Mouse (Mus musculus): ENCODE data around the gene C1rb.
"Not testable (repeated sequence)": the region's sequence is repeated elsewhere in the genome, so short reads cannot be mapped to it uniquely, and the experiment has no call there.

The C1rb gene

GRCm38 (mm10) chr6:124593121-124593520 lies 23.0 kb downstream of the C1rb start:
- DNase-seq (ENCODE audit: low spot score) = no peak

- no peak for DNase-seq (ENCODE audit: low spot score)
Observed at GRCm38 (mm10) chr6:124602031-124602430, 31.9 kb downstream of the C1rb start.

GRCm38 (mm10) chr6:124625612-124626011 lies 55.5 kb downstream of the C1rb start:
- DNase-seq (ENCODE audit: low spot score) = no peak

GRCm38 (mm10) chr6:124626184-124626583 lies 56.1 kb downstream of the C1rb start:
- not testable (repeated sequence) for DNase-seq (ENCODE audit: low spot score)

GRCm38 (mm10) chr6:124630763-124631162 lies 60.7 kb downstream of the C1rb start:
- no peak for DNase-seq (ENCODE audit: low spot score)

Data from layer of hippocampus, adult 9-10 months (tissue).